7 mouse cellular contexts compared by ENCODE assay signal in the genomic region with DNA sequence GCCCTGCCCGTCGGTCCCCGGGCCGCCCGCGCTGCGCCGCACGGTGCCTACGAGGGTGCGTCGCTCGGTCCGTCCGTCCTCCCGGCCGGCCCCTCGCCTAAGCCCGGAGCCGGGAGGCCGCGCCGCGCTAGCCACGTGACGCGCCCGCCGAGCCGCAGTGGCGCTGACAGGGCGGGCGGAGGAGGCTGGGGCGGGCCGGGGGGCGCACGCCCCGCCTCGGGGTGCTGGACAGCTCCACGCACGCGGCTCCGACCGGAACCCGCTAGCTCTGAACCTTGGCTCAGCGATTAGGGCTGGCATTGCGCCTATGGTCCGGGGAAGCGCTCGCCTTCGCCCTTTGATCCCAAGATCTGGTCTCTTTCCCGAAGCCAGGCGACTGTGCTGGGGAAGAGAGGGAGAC. TPM values are rescaled to one million over a fixed set of nuclear protein-coding genes. Genes with fewer than 3 reads are reported as not detected.
DNase-seq lines count a peak whose midpoint lies in the region; ATAC-seq and TF ChIP-seq lines count a peak whose summit lies in the region.

TSS of gene Lrp3 (minus strand) at position 274 of the 400 bp plus-strand sequence.

- H3K36me3 ChIP-seq in embryonic facial prominence, embryonic 14.5 days (ENCODE audit: control insufficient read depth, insufficient read depth, low read length), result peaks cover 16% of the 10 kb centered on the region
- no peaks in the 10 kb centered on the region for H3K36me3 ChIP-seq in heart, embryonic 11.5 days (ENCODE audit: control insufficient read depth, insufficient read depth, low read length)
- peaks cover 6% of the 10 kb centered on the region; the same call in 1 of the 2 replicates for H3K36me3 ChIP-seq in kidney, embryonic 16.5 days (ENCODE audit: insufficient read depth, low read length)
- no peaks in the 10 kb centered on the region for H3K36me3 ChIP-seq in liver, adult 2 months (ENCODE audit: control insufficient read depth, insufficient read depth, low read length)
- H3K36me3 ChIP-seq in neural tube, embryonic 11.5 days (ENCODE audit: control insufficient read depth, insufficient read depth, low read length), result peaks cover 3% of the 10 kb centered on the region; the same call in 1 of the 2 replicates

- WGBS in embryonic facial prominence, embryonic 14.5 days, result 0% methylated on average over 13 of the region's 53 CpGs
- 1% methylated on average over 44 of the region's 53 CpGs for WGBS in heart, embryonic 11.5 days (ENCODE audit: insufficient replicate concordance)
- WGBS in kidney, embryonic 16.5 days, result under 1% methylated on average over 46 of the region's 53 CpGs
- 2% methylated on average over 53 of the region's 53 CpGs for WGBS in liver, adult 2 months
- WGBS in neural tube, embryonic 11.5 days, result 0% methylated on average over 19 of the region's 53 CpGs

- peak within 1 kb of the TSS; percentile 63 for H3K27ac ChIP-seq in embryonic facial prominence, embryonic 14.5 days (replicated peaks; ENCODE audit: low read depth, low read length)
- no peak within 1 kb of the TSS for H3K27ac ChIP-seq in heart, embryonic 11.5 days (ENCODE audit: low read depth, low read length)
- peak within 1 kb of the TSS; percentile 65; the same call in 1 of the 2 replicates for H3K27ac ChIP-seq in kidney, embryonic 16.5 days (ENCODE audit: low read length)
- H3K27ac ChIP-seq in liver, adult 2 months (replicated peaks; ENCODE audit: insufficient read depth, low read depth, low read length), result no peak within 1 kb of the TSS
- H3K27ac ChIP-seq in neural tube, embryonic 11.5 days (ENCODE audit: low read depth, low read length), result peak within 1 kb of the TSS; percentile 87

- DNase-seq in c-Kit-positive CD71-negative TER-119-negative erythroid progenitor cells, embryonic 14.5 days (ENCODE audit: low read depth), result peak; percentile 13
- DNase-seq in embryonic facial prominence, embryonic 14.5 days (ENCODE audit: low spot score), result peak; percentile 87
- DNase-seq in liver, adult 2 months (ENCODE audit: extremely low read depth, low read depth, low spot score), result peak; percentile 84
- DNase-seq in neural tube, embryonic 11.5 days (ENCODE audit: low spot score), result peak; percentile 87
- DNase-seq in urinary bladder, postnatal 14 days (ENCODE audit: low spot score), result peak; percentile 69

- peaks cover 9% of the 10 kb centered on the region; the same call in 1 of the 2 replicates for H3K4me1 ChIP-seq in embryonic facial prominence, embryonic 14.5 days (ENCODE audit: control insufficient read depth, insufficient read depth, low read length)
- peaks cover 3% of the 10 kb centered on the region for H3K4me1 ChIP-seq in heart, embryonic 11.5 days (ENCODE audit: control insufficient read depth, insufficient read depth, low read length)
- peaks cover 11% of the 10 kb centered on the region for H3K4me1 ChIP-seq in kidney, embryonic 16.5 days (ENCODE audit: insufficient read depth, low read length)
- peaks cover 3% of the 10 kb centered on the region; the same call in 1 of the 2 replicates for H3K4me1 ChIP-seq in liver, adult 2 months (ENCODE audit: control insufficient read depth, insufficient read depth, low read length)
- peaks cover 12% of the 10 kb centered on the region for H3K4me1 ChIP-seq in neural tube, embryonic 11.5 days (ENCODE audit: control insufficient read depth, insufficient read depth, low read length)

- no peaks in the 10 kb centered on the region; the same call in 1 of the 2 replicates for H3K79me2 ChIP-seq in liver, adult 2 months (ENCODE audit: control insufficient read depth, insufficient read depth, low read length)

- H3K27me3 ChIP-seq in embryonic facial prominence, embryonic 14.5 days (replicated peaks; ENCODE audit: control insufficient read depth, insufficient read depth, low read length), result no peaks in the 10 kb centered on the region
- H3K27me3 ChIP-seq in heart, embryonic 11.5 days (ENCODE audit: control insufficient read depth, insufficient read depth, low read length), result peaks cover 15% of the 10 kb centered on the region
- peaks cover 6% of the 10 kb centered on the region; the same call in 1 of the 2 replicates for H3K27me3 ChIP-seq in kidney, embryonic 16.5 days (ENCODE audit: insufficient read depth, low read length)
- H3K27me3 ChIP-seq in liver, adult 2 months (ENCODE audit: control insufficient read depth, insufficient read depth, low read length), result no peaks in the 10 kb centered on the region
- no peaks in the 10 kb centered on the region for H3K27me3 ChIP-seq in neural tube, embryonic 11.5 days (ENCODE audit: control insufficient read depth, insufficient read depth, low read length)

- no peak for TF ChIP-seq CTCF in liver, adult 2 months (IDR thresholded peaks at IDR 0.05; ENCODE audit: low read depth, low read length)

- H3K9me3 ChIP-seq in embryonic facial prominence, embryonic 14.5 days (ENCODE audit: control insufficient read depth, low read length), result no peaks in the 10 kb centered on the region
- no peaks in the 10 kb centered on the region for H3K9me3 ChIP-seq in heart, embryonic 11.5 days (replicated peaks; ENCODE audit: control insufficient read depth, low read length)
- H3K9me3 ChIP-seq in kidney, embryonic 16.5 days (ENCODE audit: low read length), result no peaks in the 10 kb centered on the region
- no peaks in the 10 kb centered on the region for H3K9me3 ChIP-seq in neural tube, embryonic 11.5 days (ENCODE audit: control insufficient read depth, low read length)

- peak; percentile 60 for TF ChIP-seq POLR2A in liver, adult 2 months (IDR thresholded peaks at IDR 0.05; ENCODE audit: extremely low read depth, insufficient read depth, low read length)

- peak within 1 kb of the TSS; percentile 78 for H3K9ac ChIP-seq in embryonic facial prominence, embryonic 14.5 days (ENCODE audit: low read depth, low read length)
- peak within 1 kb of the TSS; percentile 70 for H3K9ac ChIP-seq in heart, embryonic 11.5 days (ENCODE audit: low read depth, low read length)
- H3K9ac ChIP-seq in kidney, embryonic 16.5 days (replicated peaks; ENCODE audit: low read length), result peak within 1 kb of the TSS; percentile 82
- H3K9ac ChIP-seq in liver, adult 2 months (ENCODE audit: low read depth, low read length), result peak within 1 kb of the TSS; percentile 73
- H3K9ac ChIP-seq in neural tube, embryonic 11.5 days (ENCODE audit: low read length), result peak within 1 kb of the TSS; percentile 94

- ATAC-seq in embryonic facial prominence, embryonic 14.5 days (ENCODE audit: low read depth), result peak; percentile 96
- ATAC-seq in heart, embryonic 11.5 days (replicated peaks; ENCODE audit: insufficient number of reproducible peaks, low FRiP score, low TSS enrichment), result peak; percentile 80
- ATAC-seq in kidney, embryonic 16.5 days (ENCODE audit: low FRiP score, low TSS enrichment), result peak; percentile 92
- ATAC-seq in neural tube, embryonic 11.5 days (ENCODE audit: insufficient read depth, low FRiP score, low TSS enrichment), result peak; percentile 87

- peak within 1 kb of the TSS; percentile 74 for H3K4me2 ChIP-seq in embryonic facial prominence, embryonic 14.5 days (ENCODE audit: low read depth, low read length)
- peak within 1 kb of the TSS; percentile 95 for H3K4me2 ChIP-seq in heart, embryonic 11.5 days
- H3K4me2 ChIP-seq in kidney, embryonic 16.5 days (replicated peaks; ENCODE audit: low read depth, low read length), result peak within 1 kb of the TSS; percentile 93
- peak within 1 kb of the TSS; percentile 75 for H3K4me2 ChIP-seq in neural tube, embryonic 11.5 days (ENCODE audit: low read depth)

- peak within 1 kb of the TSS; percentile 69 for H3K4me3 ChIP-seq in embryonic facial prominence, embryonic 14.5 days (ENCODE audit: low read depth, low read length)
- peak within 1 kb of the TSS; percentile 52 for H3K4me3 ChIP-seq in heart, embryonic 11.5 days (ENCODE audit: low read depth, low read length)
- peak within 1 kb of the TSS; percentile 71 for H3K4me3 ChIP-seq in kidney, embryonic 16.5 days (ENCODE audit: low read length)
- peak within 1 kb of the TSS; percentile 84 for H3K4me3 ChIP-seq in liver, adult 2 months (ENCODE audit: insufficient read depth, low read depth, low read length)
- H3K4me3 ChIP-seq in neural tube, embryonic 11.5 days (ENCODE audit: low read depth, low read length), result peak within 1 kb of the TSS; percentile 90

RNA-seq across cellular contexts. Expression of gene Lrp3, which starts in this region (rescaled TPM):
- 10.8 and 11.0 TPM in 2 replicates for polyA plus RNA-seq in embryonic facial prominence, embryonic 14.5 days (2014; fragmentation: Nextera tagmentation; extraction: Ambion mirVana)
- polyA plus RNA-seq in heart, embryonic 11.5 days (2014; fragmentation: Nextera tagmentation; extraction: Ambion mirVana), result 2.1 and 2.2 TPM in 2 replicates
- 6.6 TPM in 2 replicates for polyA plus RNA-seq in kidney, embryonic 16.5 days (2015; fragmentation: Nextera tagmentation; extraction: Ambion mirVana)
- 6.1 and 7.7 TPM in 2 replicates for total RNA-seq in liver, adult 2 months (2014; rRNA removed)
- 14.4 and 15.2 TPM in 2 replicates for polyA plus RNA-seq in liver, adult 2 months (2012; rRNA removed)
- polyA plus RNA-seq in neural tube, embryonic 11.5 days (2014; fragmentation: Nextera tagmentation; extraction: Ambion mirVana), result 18.7 and 21.6 TPM in 2 replicates

Comparison
In these comparisons a context has a peak if more than half of its experiments do, and no peak if none do; other contexts are left out.
1. DNase-seq: peak in every context shown above with its lines; median percentile 87 in embryonic facial prominence, embryonic 14.5 days; 87 in neural tube, embryonic 11.5 days; 84 in liver, adult 2 months; 69 in urinary bladder, postnatal 14 days; 13 in c-Kit-positive CD71-negative TER-119-negative erythroid progenitor cells, embryonic 14.5 days.
2. H3K27ac ChIP-seq: peak in embryonic facial prominence, embryonic 14.5 days (single experiment), kidney, embryonic 16.5 days (single experiment) and neural tube, embryonic 11.5 days (single experiment); none in heart, embryonic 11.5 days (single experiment) and liver, adult 2 months (single experiment).
3. Peak in every context shown above with its lines, with median percentiles within 50 percentile points of each other: ATAC-seq, H3K4me2 ChIP-seq, H3K4me3 ChIP-seq and H3K9ac ChIP-seq.